Mouse (Mus musculus) neural tube, embryonic 11.5 days (tissue): ENCODE measurements at regions not wholly inside any gene's neighbourhood (a gene's known extent, or its start where the extent isn't known, plus 50 kb on each side); places are given as distances from the start of the nearest gene placed in this dataset.

Experiments used
- ATAC-seq: fragments of 200-750 bp; cut with Nextera tagmentation; 2 replicates; pipeline ENCODE4 v1.8.0; 2017; ENCODE audit warnings: moderate number of reproducible peaks, mild to moderate bottlenecking, moderate TSS enrichment, moderate library complexity; ENCODE audit not compliant: insufficient read depth, low FRiP score, low TSS enrichment
- DNase-seq: peaks from one replicate; pipeline ENCODE4 v3.0.0-alpha.2; 2015; ENCODE audit warnings: low spot score
- H3K27ac ChIP-seq: fragments of 300-500 bp; sonication (generic); 2 replicates; pipeline ENCODE4 v1.5.1; 2014; ENCODE audit warnings: low read depth, mild to moderate bottlenecking, low read length
- H3K27me3 ChIP-seq: fragments of 300-500 bp; sonication (generic); 2 replicates; pipeline ENCODE4 v1.6.1; 2014; ENCODE audit warnings: mild to moderate bottlenecking, low read length, mixed read lengths; ENCODE audit not compliant: control insufficient read depth, insufficient read depth
- H3K36me3 ChIP-seq: fragments of 300-500 bp; sonication (generic); 2 replicates; pipeline ENCODE4 v1.6.1; 2014; ENCODE audit warnings: mild to moderate bottlenecking, low read length, moderate library complexity, mixed read lengths; ENCODE audit not compliant: control insufficient read depth, insufficient read depth
- H3K4me1 ChIP-seq: fragments of 300-500 bp; sonication (generic); 2 replicates; pipeline ENCODE4 v1.6.1; 2014; ENCODE audit warnings: low read length, mixed read lengths; ENCODE audit not compliant: control insufficient read depth, insufficient read depth
- H3K4me2 ChIP-seq: fragments of 300-500 bp; sonication (generic); 2 replicates; pipeline ENCODE4 v1.6.1; 2014; ENCODE audit warnings: low read depth, mild to moderate bottlenecking, moderate library complexity
- H3K4me3 ChIP-seq: fragments of 300-500 bp; sonication (generic); 2 replicates; pipeline ENCODE4 v1.5.1; 2014; ENCODE audit warnings: low read depth, low read length
- H3K9ac ChIP-seq: fragments of 300-500 bp; sonication (generic); 2 replicates; pipeline ENCODE4 v1.6.1; 2014; ENCODE audit warnings: mild to moderate bottlenecking, low read length
- H3K9me3 ChIP-seq: fragments of 300-500 bp; sonication (generic); 2 replicates; pipeline ENCODE4 v1.6.1; 2016; ENCODE audit warnings: low read length; ENCODE audit not compliant: control insufficient read depth
- WGBS: fragments of 180-500 bp; shearing (Covaris S2); extraction: QIAGEN DNeasy Blood & Tissue Kit; methylation state at CpG from one replicate; pipeline ENCODE4 v1.1.7; 2014; 5-methylcytosine and 5-hydroxymethylcytosine counted together

GRCm38 (mm10) chr3:52731941-52732340, 285.1 kb downstream of the Cog6 start:
- no peaks in the 10 kb centered on the region for H3K27me3 ChIP-seq
- H3K9me3 ChIP-seq = no peaks in the 10 kb centered on the region
- H3K4me1 ChIP-seq = no peaks in the 10 kb centered on the region
- no peak overlapping the region for H3K4me3 ChIP-seq
- DNase-seq (no peak), ATAC-seq (no peak)
- H3K27ac ChIP-seq = no peak overlapping the region
- no peak overlapping the region for H3K9ac ChIP-seq
- no peak overlapping the region for H3K4me2 ChIP-seq
- no peaks in the 10 kb centered on the region for H3K36me3 ChIP-seq

DNA sequence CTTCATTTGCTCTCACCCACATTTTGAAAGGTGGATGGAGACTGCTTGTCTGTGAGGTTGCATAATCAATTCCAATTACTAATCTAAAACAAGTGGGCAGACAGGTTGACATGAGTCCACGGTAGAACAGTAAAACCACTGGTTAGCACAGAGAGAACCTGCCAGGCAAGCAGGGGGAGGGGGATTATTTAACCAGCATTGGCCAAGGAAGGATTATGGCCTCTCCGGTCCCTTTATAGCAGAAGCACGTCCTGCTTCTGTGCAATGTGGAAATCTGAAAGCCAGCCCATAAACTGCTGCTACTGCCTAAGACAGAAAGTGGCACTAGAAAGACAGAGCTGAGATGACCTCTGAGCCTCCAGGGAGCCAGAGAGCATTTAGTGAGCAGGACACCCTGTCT, 285.5 kb downstream of the Cog6 start:
- H3K27me3 ChIP-seq = no peaks in the 10 kb centered on the region
- WGBS = 81% methylated on average over 3 of the region's 3 CpGs
- H3K4me2 ChIP-seq = no peak overlapping the region
- H3K36me3 ChIP-seq = no peaks in the 10 kb centered on the region
- H3K9ac ChIP-seq = no peak overlapping the region
- ATAC-seq (no peak), DNase-seq (no peak)
- no peak overlapping the region for H3K27ac ChIP-seq
- no peaks in the 10 kb centered on the region for H3K9me3 ChIP-seq
- no peaks in the 10 kb centered on the region for H3K4me1 ChIP-seq
- no peak overlapping the region for H3K4me3 ChIP-seq

DNA sequence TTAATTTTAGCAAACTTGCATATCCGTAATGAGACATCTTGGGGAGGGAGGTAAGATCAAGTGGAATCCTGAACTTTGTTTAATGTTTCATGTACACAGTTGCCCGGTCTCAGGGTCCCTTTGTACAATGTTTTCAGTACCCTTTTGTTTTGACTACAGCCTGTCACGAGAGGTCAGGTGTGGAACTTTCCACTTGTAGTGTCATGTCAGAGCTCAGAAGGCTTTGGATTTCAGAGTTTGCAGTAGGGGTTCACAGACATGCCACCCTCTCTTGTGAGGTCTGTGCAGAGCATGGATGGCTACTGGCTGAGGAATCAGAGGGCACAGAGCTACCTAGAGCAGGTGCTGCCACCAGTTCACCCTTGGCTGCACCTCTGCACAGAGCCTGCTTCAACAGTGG, 287.3 kb downstream of the Cog6 start:
- H3K9me3 ChIP-seq = no peaks in the 10 kb centered on the region
- no peak overlapping the region for H3K27ac ChIP-seq
- H3K4me3 ChIP-seq = no peak overlapping the region
- H3K4me1 ChIP-seq = no peaks in the 10 kb centered on the region
- no peak for ATAC-seq
- 83% methylated on average over 3 of the region's 3 CpGs for WGBS
- H3K36me3 ChIP-seq = no peaks in the 10 kb centered on the region
- DNase-seq = no peak
- H3K27me3 ChIP-seq = no peaks in the 10 kb centered on the region
- H3K4me2 ChIP-seq = no peak overlapping the region
- H3K9ac ChIP-seq = no peak overlapping the region

GRCm38 (mm10) chr3:52728860-52729259, 288.2 kb downstream of the Cog6 start:
- 78% methylated on average over 6 of the region's 6 CpGs for WGBS
- Histone ChIP-seq H3K9ac (no peak overlapping the region), H3K27ac (no peak overlapping the region), H3K4me3 (no peak overlapping the region), H3K4me2 (no peak overlapping the region), H3K4me1 (no peaks in the 10 kb centered on the region), H3K9me3 (no peaks in the 10 kb centered on the region), H3K27me3 (no peaks in the 10 kb centered on the region), H3K36me3 (no peaks in the 10 kb centered on the region)
- DNase-seq (no peak), ATAC-seq (no peak)

- H3K9ac ChIP-seq = no peak overlapping the region
- H3K27ac ChIP-seq = no peak overlapping the region
- no peaks in the 10 kb centered on the region for H3K9me3 ChIP-seq
- no peaks in the 10 kb centered on the region for H3K36me3 ChIP-seq
- H3K4me3 ChIP-seq = no peak overlapping the region
- DNase-seq (no peak), ATAC-seq (no peak)
- WGBS = 90% methylated on average over 5 of the region's 5 CpGs
- no peaks in the 10 kb centered on the region for H3K27me3 ChIP-seq
- H3K4me2 ChIP-seq = no peak overlapping the region
- H3K4me1 ChIP-seq = no peaks in the 10 kb centered on the region
Observed at GRCm38 (mm10) chr3:52728426-52728825, 288.6 kb downstream of the Cog6 start.

- H3K9ac ChIP-seq = no peak overlapping the region
- 89% methylated on average over 3 of the region's 3 CpGs for WGBS
- H3K4me2 ChIP-seq = no peak overlapping the region
- ATAC-seq = no peak
- no peaks in the 10 kb centered on the region for H3K4me1 ChIP-seq
- H3K27ac ChIP-seq = no peak overlapping the region
- no peaks in the 10 kb centered on the region for H3K27me3 ChIP-seq
- H3K9me3 ChIP-seq = no peaks in the 10 kb centered on the region
- DNase-seq = no peak
- no peaks in the 10 kb centered on the region for H3K36me3 ChIP-seq
- H3K4me3 ChIP-seq = no peak overlapping the region
Observed at GRCm38 (mm10) chr3:52724354-52724753, 292.7 kb downstream of the Cog6 start.

DNA sequence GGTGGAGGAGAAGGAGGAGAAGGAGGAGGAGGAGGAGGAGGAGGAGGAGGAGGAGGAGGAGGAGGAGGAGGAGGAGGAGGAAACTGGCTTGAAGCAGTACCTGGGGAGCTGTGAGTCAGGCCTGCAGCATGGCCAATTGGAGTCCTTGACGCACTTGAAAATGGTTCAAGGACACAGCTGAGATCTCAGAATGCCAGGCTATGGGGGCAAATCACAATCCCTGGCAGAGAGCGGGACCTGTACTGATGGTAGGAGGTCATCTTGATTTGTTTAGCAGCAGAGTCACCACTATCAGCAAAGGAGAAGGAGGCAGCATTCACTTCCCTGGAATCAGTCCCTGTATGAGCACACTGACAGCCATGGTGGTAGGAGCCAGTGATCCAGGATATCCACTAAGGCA, 294.1 kb downstream of the Cog6 start:
- no peak overlapping the region for H3K27ac ChIP-seq
- no peaks in the 10 kb centered on the region for H3K4me1 ChIP-seq
- H3K4me2 ChIP-seq = no peak overlapping the region
- no peak for DNase-seq
- H3K36me3 ChIP-seq = no peaks in the 10 kb centered on the region
- H3K4me3 ChIP-seq = no peak overlapping the region
- H3K9me3 ChIP-seq = no peaks in the 10 kb centered on the region
- H3K9ac ChIP-seq = no peak overlapping the region
- ATAC-seq = no peak
- 85% methylated on average over 2 of the region's 2 CpGs for WGBS
- no peaks in the 10 kb centered on the region for H3K27me3 ChIP-seq

DNA sequence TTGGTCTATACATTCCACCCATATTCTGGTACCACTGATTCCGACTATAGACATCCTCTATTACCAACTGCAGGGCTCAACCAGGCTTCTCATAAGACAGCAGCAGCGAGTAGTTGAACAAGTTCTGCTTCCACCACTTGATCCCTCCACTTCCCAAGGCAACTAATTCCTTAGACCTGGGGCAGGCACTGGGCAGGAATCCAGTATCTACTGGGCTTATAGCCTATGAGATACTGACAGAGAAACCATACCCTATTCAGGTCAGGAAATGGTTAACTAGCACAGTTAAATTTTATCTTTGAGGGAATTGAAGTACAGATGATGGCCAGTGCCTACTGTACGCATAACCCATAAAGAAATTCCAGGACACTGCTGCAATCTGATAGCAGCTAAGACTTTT, 297.9 kb downstream of the Cog6 start:
- DNase-seq = no peak
- no peaks in the 10 kb centered on the region for H3K9me3 ChIP-seq
- ATAC-seq = no peak
- H3K27ac ChIP-seq = no peak overlapping the region
- no peaks in the 10 kb centered on the region for H3K27me3 ChIP-seq
- H3K4me2 ChIP-seq = no peak overlapping the region
- WGBS = 76% methylated on average over 3 of the region's 3 CpGs
- H3K9ac ChIP-seq = no peak overlapping the region
- no peaks in the 10 kb centered on the region for H3K4me1 ChIP-seq
- no peaks in the 10 kb centered on the region for H3K36me3 ChIP-seq
- no peak overlapping the region for H3K4me3 ChIP-seq

DNA sequence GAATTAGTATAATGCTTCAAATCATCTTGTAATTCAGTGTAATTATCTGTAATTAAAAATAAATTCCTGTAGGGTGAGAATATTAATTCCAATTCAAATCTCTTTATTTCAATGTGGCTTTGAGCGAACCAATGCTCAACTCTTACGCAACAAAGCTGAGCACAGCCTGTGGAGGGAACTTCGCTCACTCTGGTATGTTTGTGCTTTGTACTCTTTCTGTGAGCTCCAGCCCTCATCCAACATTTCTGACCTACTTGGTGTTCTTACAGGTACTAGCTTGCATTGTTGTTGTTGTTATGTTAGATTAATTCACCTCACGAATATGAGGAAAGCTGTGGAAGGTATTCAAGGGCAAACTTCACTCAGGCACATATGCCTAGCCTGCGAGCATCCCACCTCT, 299.7 kb downstream of the Cog6 start:
- no peak for ATAC-seq
- DNase-seq = no peak
- Histone ChIP-seq H3K4me3 (no peak overlapping the region), H3K4me2 (no peak overlapping the region), H3K9ac (no peak overlapping the region), H3K36me3 (no peaks in the 10 kb centered on the region), H3K27ac (no peak overlapping the region), H3K27me3 (no peaks in the 10 kb centered on the region), H3K9me3 (no peaks in the 10 kb centered on the region), H3K4me1 (no peaks in the 10 kb centered on the region)
- whole genome bisulfite sequencing = 93% methylated on average over 5 of the region's 5 CpGs
